Mouse (Mus musculus) forebrain, embryonic 10.5 days (tissue): ENCODE results near the gene Ackr2. TPM values are rescaled to one million over a fixed set of nuclear protein-coding genes. Genes with fewer than 3 reads are reported as not detected.

ENCODE experiments used
- DNase-seq: peaks from one replicate; pipeline ENCODE4 v3.0.0-alpha.2; 2017; ENCODE audit warnings: low spot score; ENCODE audit errors: extremely low spot score
- H3K27ac ChIP-seq: fragments of 300-500 bp; sonication (generic); 2 replicates; pipeline ENCODE4 v1.5.1; 2016; ENCODE audit warnings: mild to moderate bottlenecking
- H3K27me3 ChIP-seq: fragments of 300-500 bp; sonication (generic); 2 replicates; pipeline ENCODE4 v1.6.1; 2016; ENCODE audit warnings: mild to moderate bottlenecking; ENCODE audit not compliant: poor library complexity, severe bottlenecking
- H3K36me3 ChIP-seq: fragments of 300-500 bp; sonication (generic); replicated peaks from 2 replicates; pipeline ENCODE4 v1.6.1; 2016; ENCODE audit warnings: mild to moderate bottlenecking, moderate library complexity
- H3K4me1 ChIP-seq: fragments of 300-500 bp; sonication (generic); 2 replicates; pipeline ENCODE4 v1.6.1; 2016
- H3K4me3 ChIP-seq: fragments of 300-500 bp; sonication (generic); 2 replicates; pipeline ENCODE4 v1.5.1; 2016; ENCODE audit warnings: mild to moderate bottlenecking, moderate library complexity
- H3K9me3 ChIP-seq: fragments of 300-500 bp; sonication (generic); 2 replicates; pipeline ENCODE4 v1.6.1; 2016; ENCODE audit warnings: mild to moderate bottlenecking, moderate library complexity
- WGBS: fragments of 180-500 bp; shearing (Covaris S2); methylation state at CpG from one replicate; pipeline ENCODE4 v1.1.7; 2016; 5-methylcytosine and 5-hydroxymethylcytosine counted together
- polyA plus RNA-seq: library from polyadenylated mRNA; unstranded; fragments of >200 nt; fragmentation: Nextera tagmentation; extraction: Ambion mirVana; gene quantifications from 2 replicates; pipeline ENCODE4 v1.2.1, GENCODE M21; 2016

Ackr2 gene
- polyA plus RNA-seq, 1 experiment from 2014 or later = 0.50 TPM

- DNase-seq = no peak
- H3K27me3 ChIP-seq = no peaks in the 10 kb centered on the region
- no peak overlapping the region for H3K27ac ChIP-seq
- no peaks in the 10 kb centered on the region for H3K36me3 ChIP-seq
- 88% methylated on average over 4 of the region's 4 CpGs for WGBS
- H3K9me3 ChIP-seq = no peaks in the 10 kb centered on the region
- H3K4me3 ChIP-seq = no peak overlapping the region
- no peaks in the 10 kb centered on the region for H3K4me1 ChIP-seq
These were observed 1.3 kb upstream of the Ackr2 start for GRCm38 (mm10) chr9:121896820-121897219.

GRCm38 (mm10) chr9:121899306-121899705 lies 1.2 kb downstream of the Ackr2 start:
- Histone ChIP-seq H3K36me3 (no peaks in the 10 kb centered on the region), H3K27ac (no peak overlapping the region), H3K9me3 (no peaks in the 10 kb centered on the region), H3K4me3 (no peak overlapping the region), H3K4me1 (no peaks in the 10 kb centered on the region), H3K27me3 (no peaks in the 10 kb centered on the region)
- DNase-seq = no peak
- WGBS = 76% methylated on average over 6 of the region's 6 CpGs

GRCm38 (mm10) chr9:121900282-121900855 lies 2.2 kb downstream of the Ackr2 start:
- no peak overlapping the region for H3K4me3 ChIP-seq
- H3K36me3 ChIP-seq = no peaks in the 10 kb centered on the region
- no peak overlapping the region for H3K27ac ChIP-seq
- DNase-seq = no peak
- H3K27me3 ChIP-seq = no peaks in the 10 kb centered on the region
- no peaks in the 10 kb centered on the region for H3K4me1 ChIP-seq
- WGBS = 82% methylated on average over 5 of the region's 5 CpGs
- H3K9me3 ChIP-seq = no peaks in the 10 kb centered on the region

- no peaks in the 10 kb centered on the region for H3K27me3 ChIP-seq
- no peaks in the 10 kb centered on the region for H3K36me3 ChIP-seq
- no peaks in the 10 kb centered on the region for H3K4me1 ChIP-seq
- WGBS = 82% methylated on average over 5 of the region's 5 CpGs
- no peaks in the 10 kb centered on the region for H3K9me3 ChIP-seq
- DNase-seq = no peak
- no peak overlapping the region for H3K4me3 ChIP-seq
- no peak overlapping the region for H3K27ac ChIP-seq
These were observed 3.9 kb downstream of the Ackr2 start for GRCm38 (mm10) chr9:121901710-121902700.

- no peak overlapping the region for H3K4me3 ChIP-seq
- 86% methylated on average over 8 of the region's 8 CpGs for WGBS
These were observed 5.5 kb downstream of the Ackr2 start for GRCm38 (mm10) chr9:121903476-121904305.

GRCm38 (mm10) chr9:121904319-121904718 lies 6.2 kb downstream of the Ackr2 start:
- no peaks in the 10 kb centered on the region for H3K4me1 ChIP-seq
- no peaks in the 10 kb centered on the region for H3K27me3 ChIP-seq
- no peaks in the 10 kb centered on the region for H3K36me3 ChIP-seq
- 87% methylated on average over 4 of the region's 4 CpGs for WGBS
- no peak overlapping the region for H3K4me3 ChIP-seq
- H3K27ac ChIP-seq = no peak overlapping the region
- no peaks in the 10 kb centered on the region for H3K9me3 ChIP-seq
- DNase-seq = no peak

More at GRCm38 (mm10) chr9:121903476-121904305, 5.5 kb downstream of the Ackr2 start:
- H3K9me3 ChIP-seq = no peaks in the 10 kb centered on the region
- H3K36me3 ChIP-seq = no peaks in the 10 kb centered on the region
- H3K27ac ChIP-seq = no peak overlapping the region
- DNase-seq = no peak
- no peaks in the 10 kb centered on the region for H3K27me3 ChIP-seq
- H3K4me1 ChIP-seq = no peaks in the 10 kb centered on the region

- H3K27ac ChIP-seq = no peak overlapping the region
- DNase-seq = no peak
- H3K4me3 ChIP-seq = no peak overlapping the region
- no peaks in the 10 kb centered on the region for H3K9me3 ChIP-seq
- H3K4me1 ChIP-seq = no peaks in the 10 kb centered on the region
- H3K27me3 ChIP-seq = no peaks in the 10 kb centered on the region
- no peaks in the 10 kb centered on the region for H3K36me3 ChIP-seq
- 91% methylated on average over 7 of the region's 7 CpGs for WGBS
These were observed 6.8 kb downstream of the Ackr2 start for GRCm38 (mm10) chr9:121904946-121905345.

- no peaks in the 10 kb centered on the region for H3K36me3 ChIP-seq
- no peaks in the 10 kb centered on the region for H3K27me3 ChIP-seq
- no peak overlapping the region for H3K4me3 ChIP-seq
- H3K4me1 ChIP-seq = no peaks in the 10 kb centered on the region
- no peaks in the 10 kb centered on the region for H3K9me3 ChIP-seq
- DNase-seq = no peak
- WGBS = 91% methylated on average over 4 of the region's 4 CpGs
- H3K27ac ChIP-seq = no peak overlapping the region
These were observed 7.5 kb downstream of the Ackr2 start for GRCm38 (mm10) chr9:121905556-121906185.

DNA sequence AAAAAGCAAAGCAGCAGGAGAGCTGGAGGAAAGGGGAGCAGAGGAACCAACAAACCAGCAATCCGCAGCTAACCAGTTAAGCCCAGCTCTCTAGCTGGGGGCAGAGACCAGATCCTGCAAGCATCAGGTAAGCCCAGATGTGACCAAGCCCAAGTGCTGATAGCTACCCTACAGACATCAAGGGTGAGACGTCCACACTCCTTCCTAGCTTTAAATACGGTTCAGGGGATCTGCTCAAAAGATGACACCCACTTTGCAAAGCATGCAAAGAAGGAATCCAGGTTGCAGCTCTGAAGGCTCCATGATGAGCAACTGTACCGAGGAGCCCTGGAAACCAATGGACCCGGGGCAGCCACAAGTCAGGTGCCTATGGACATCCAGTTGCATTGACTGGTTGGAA lies 8.3 kb downstream of the Ackr2 start:
- no peak overlapping the region for H3K4me3 ChIP-seq
- H3K27ac ChIP-seq = no peak overlapping the region
- no peaks in the 10 kb centered on the region for H3K36me3 ChIP-seq
- 88% methylated on average over 5 of the region's 5 CpGs for WGBS
- H3K9me3 ChIP-seq = no peaks in the 10 kb centered on the region
- H3K27me3 ChIP-seq = no peaks in the 10 kb centered on the region
- H3K4me1 ChIP-seq = no peaks in the 10 kb centered on the region
- DNase-seq = no peak

- no peaks in the 10 kb centered on the region for H3K9me3 ChIP-seq
- no peak overlapping the region for H3K4me3 ChIP-seq
- WGBS = 72% methylated on average over 10 of the region's 10 CpGs
- H3K27ac ChIP-seq = no peak overlapping the region
- H3K4me1 ChIP-seq = no peaks in the 10 kb centered on the region
- DNase-seq = no peak
- no peaks in the 10 kb centered on the region for H3K27me3 ChIP-seq
- H3K36me3 ChIP-seq = no peaks in the 10 kb centered on the region
These were observed 9.4 kb downstream of the Ackr2 start for GRCm38 (mm10) chr9:121907356-121908070.

- 93% methylated on average over 17 of the region's 17 CpGs for WGBS
- Histone ChIP-seq H3K27me3 (no peaks in the 10 kb centered on the region), H3K36me3 (no peaks in the 10 kb centered on the region), H3K4me3 (no peak overlapping the region), H3K9me3 (no peaks in the 10 kb centered on the region), H3K27ac (no peak overlapping the region), H3K4me1 (no peaks in the 10 kb centered on the region)
- DNase-seq = no peak
These were observed 10.2 kb downstream of the Ackr2 start for GRCm38 (mm10) chr9:121908321-121908720.

DNA sequence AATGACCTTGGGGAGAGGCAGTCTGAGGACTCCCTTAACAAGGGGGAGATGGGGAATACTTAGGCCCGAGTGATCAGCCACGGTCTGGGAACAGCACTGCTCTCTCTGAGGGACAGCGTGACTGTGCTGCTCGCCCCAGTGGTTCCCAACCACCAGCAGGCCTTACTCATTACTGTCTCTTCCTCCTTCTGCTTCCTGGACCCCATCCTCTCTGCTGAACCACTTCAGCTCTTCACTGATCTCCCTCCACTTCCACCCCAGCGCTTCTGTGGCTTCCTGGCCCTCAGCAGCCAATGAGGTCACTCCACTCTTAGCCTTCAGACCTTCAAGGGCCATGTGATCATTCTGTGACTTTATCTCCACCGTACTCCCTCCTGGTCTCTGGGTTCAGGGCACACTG lies 11.5 kb downstream of the Ackr2 start:
- H3K9me3 ChIP-seq = no peaks in the 10 kb centered on the region
- H3K27me3 ChIP-seq = no peaks in the 10 kb centered on the region
- H3K4me1 ChIP-seq = no peaks in the 10 kb centered on the region
- no peak overlapping the region for H3K27ac ChIP-seq
- 87% methylated on average over 6 of the region's 6 CpGs for WGBS
- no peak for DNase-seq
- no peak overlapping the region for H3K4me3 ChIP-seq
- no peaks in the 10 kb centered on the region for H3K36me3 ChIP-seq
